Mouse (Mus musculus): Measurements from ENCODE around the gene Slc26a1.

Slc26a1 gene

GRCm38 (mm10) chr5:108675251-108675816 is at the start of gene Slc26a1:
Gene Slc26a1, minus strand, starts transcription at chr5:108675569.
- no peak for DNase-seq (ENCODE audit: low spot score)

- DNase-seq (ENCODE audit: low spot score), result no peak
These were observed 48.6 kb upstream of the Slc26a1 start for GRCm38 (mm10) chr5:108724006-108724405.

DNA sequence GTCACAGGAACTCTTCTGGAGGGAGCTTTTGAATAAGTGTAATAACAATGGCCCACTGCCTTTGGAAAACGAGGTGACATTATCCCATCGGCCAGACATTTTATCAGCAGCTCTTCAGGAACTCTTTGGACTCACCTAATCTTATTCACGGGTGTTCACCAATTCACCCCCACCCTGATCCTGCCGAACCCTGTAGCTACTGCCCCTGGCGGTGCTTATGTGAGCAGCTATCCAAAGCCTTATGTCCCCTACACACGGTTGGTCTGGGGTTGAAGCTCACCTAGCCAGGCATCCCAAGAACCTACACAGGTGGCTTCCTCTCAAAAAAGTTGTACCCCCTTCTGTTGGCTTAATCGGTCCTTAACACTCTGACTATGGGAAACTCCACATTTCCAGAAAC is 44.4 kb upstream of the Slc26a1 start:
- no peak for DNase-seq (ENCODE audit: low spot score)

DNA sequence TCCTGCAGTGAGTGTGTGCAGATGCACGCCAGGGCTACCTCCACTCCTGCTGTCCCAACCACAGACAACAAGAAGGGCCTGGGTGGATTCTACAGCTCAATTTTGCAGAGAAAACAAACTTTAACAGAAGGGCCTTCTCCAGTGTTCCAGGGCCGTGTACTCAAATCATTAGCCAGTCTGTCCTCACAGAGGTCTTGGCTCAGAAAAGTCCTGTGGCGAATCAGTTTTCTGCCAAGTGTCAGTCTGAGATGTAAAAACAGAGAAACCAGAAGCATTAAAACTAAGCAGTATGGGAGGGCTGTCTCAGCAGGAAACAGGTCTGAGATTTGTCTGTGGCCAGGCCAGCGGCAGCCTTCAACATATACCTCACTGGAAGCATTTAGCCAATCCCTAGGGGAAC is 42.7 kb upstream of the Slc26a1 start:
- DNase-seq (ENCODE audit: low spot score), result no peak

DNA sequence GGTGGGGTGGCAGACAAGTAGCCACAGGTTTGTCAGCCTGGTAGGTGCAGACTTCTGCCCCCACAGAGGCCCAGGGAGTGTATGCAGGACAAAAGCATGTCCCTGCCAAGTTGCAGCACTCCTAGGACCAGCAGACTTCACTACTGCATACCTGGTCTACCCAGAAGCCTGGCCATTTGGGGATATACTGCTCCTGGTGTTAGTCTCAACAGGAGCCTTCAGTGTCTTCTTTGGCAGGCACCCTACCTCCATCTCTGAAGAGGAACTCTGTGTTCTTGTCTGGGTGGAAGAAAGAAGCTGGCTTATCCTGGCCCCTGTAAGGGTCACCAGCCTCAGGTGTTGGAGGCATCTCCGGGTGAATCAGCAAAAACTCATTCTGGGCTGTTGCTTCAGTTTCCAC is 40.6 kb upstream of the Slc26a1 start:
- no peak for DNase-seq (ENCODE audit: low spot score)

- no peak for DNase-seq (ENCODE audit: low spot score)
These were observed 38.8 kb upstream of the Slc26a1 start for GRCm38 (mm10) chr5:108714149-108714548.

GRCm38 (mm10) chr5:108713691-108714090 is 38.3 kb upstream of the Slc26a1 start:
- no peak for DNase-seq (ENCODE audit: low spot score)

DNA sequence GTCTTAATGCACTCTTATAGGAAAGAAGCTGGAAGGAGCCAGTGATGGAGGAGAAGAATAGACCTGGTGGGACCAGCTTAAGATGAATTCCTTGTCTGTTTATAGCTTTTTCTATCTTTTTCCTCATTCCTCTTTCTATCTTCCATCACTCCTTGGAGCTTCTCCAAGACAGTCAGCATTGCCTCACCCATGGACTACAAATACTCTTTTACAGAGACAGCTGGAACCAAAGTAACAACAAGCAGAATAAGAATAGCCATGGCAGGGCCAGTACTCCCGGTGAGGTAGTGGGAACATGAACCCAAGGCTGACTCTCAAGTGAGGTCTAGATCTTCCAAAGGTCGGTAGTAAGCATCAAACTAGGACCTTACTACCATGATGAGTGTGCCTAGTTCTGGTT is 37.7 kb upstream of the Slc26a1 start:
- DNase-seq (ENCODE audit: low spot score), result no peak

DNA sequence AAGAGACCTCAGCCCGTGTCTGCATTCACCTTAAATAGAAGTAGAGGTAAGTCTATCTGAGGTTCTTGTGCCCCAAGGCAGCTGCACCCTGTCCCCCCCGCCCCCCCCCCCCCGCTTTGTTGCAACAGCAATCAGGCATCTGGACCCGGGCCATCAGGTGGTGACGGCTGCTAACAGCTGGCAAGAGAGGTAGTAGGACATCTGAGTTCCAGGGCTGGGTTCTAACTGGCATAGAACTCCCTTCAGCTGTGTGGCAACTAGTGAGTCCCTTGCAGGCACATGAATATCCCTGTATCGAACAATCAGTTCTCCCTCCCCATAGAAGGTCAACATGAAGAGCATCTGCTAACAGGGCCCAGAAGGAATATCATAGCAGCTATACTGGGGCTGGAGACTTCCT is 36.6 kb upstream of the Slc26a1 start:
- DNase-seq (ENCODE audit: low spot score), result no peak

- no peak for DNase-seq (ENCODE audit: low spot score)
These were observed 33.8 kb upstream of the Slc26a1 start for GRCm38 (mm10) chr5:108708981-108709731.

DNA sequence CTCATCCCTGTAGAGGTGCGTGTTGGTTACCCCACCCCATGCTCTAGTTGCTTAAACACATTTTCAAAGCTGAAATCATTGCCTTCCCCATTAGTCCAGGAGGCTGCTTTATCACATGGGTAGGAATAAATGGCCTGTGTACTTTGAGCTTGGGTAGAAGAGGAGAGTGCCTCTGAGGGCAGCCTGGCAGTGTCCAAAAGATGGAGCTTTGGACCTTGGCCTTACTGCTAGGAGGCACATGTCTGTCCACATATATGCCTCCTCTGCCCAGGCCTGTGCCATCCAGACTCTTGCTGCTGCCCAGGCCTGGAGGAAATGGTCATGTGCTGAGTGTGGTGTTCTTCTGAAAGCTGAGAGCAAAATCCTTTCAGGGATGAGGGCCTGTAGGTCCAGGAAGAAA is 33.0 kb upstream of the Slc26a1 start:
- DNase-seq (ENCODE audit: low spot score), result no peak

DNA sequence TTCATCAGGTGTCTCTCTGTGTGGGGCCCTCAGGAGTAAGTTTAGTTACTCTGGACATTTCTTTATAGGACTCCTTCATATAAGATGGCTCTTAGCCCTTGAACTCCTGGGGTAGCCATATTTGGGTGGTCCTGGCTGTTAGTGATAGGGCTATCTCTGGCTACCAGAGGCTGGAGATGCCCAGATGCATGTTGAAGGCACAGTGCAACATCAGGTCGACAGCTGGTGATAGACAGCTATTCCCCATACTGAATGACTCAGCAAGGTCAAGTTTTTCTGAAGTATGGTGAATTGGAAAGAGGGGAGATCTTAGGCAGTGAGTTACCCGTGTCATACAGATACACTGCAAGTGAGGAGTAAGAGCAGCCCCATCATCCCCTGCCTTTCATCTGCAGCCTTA is 32.4 kb upstream of the Slc26a1 start:
- DNase-seq (ENCODE audit: low spot score), result no peak

- DNase-seq (ENCODE audit: low spot score), result no peak
These were observed 28.6 kb upstream of the Slc26a1 start for GRCm38 (mm10) chr5:108703754-108704626.

DNA sequence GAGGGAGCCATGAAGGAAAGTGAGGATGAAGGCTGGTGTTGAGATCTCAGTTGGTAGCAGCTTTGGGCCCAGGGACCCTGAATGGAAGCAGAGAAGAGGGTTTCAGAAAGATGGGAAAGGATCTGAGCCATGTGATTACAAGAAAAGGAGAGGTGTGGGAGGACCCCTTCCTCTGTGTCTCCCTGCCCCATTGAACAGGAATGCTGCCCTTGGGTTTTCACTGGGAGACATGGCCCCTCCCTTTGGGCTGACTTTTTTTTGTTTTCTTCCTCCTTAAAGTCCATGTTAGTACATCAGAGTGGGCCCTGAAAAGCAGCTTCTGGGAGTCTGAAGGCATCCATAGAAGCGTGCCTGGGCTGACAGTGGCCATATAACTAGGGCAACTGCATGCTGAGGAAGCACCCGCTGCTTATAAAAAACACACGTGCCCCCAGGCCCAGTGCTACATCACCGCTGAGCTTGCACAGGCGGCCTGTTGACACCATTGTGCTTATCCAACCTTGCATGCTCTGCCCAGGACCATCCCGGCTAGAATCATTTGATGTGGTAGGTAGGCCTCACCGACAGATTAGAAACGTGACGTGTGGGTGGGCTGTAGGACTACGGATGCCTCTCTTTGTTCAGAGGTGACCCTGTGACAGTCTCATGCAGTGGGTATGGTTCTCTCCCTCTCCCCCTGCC is 26.1 kb upstream of the Slc26a1 start:
- no peak for DNase-seq (ENCODE audit: low spot score)

GRCm38 (mm10) chr5:108700346-108700745 is 25.0 kb upstream of the Slc26a1 start:
- no peak for DNase-seq (ENCODE audit: low spot score)

- no peak for DNase-seq (ENCODE audit: low spot score)
These were observed 22.0 kb upstream of the Slc26a1 start for GRCm38 (mm10) chr5:108697341-108697753.

GRCm38 (mm10) chr5:108696542-108696941 is 21.2 kb upstream of the Slc26a1 start:
- no peak for DNase-seq (ENCODE audit: low spot score)

DNA sequence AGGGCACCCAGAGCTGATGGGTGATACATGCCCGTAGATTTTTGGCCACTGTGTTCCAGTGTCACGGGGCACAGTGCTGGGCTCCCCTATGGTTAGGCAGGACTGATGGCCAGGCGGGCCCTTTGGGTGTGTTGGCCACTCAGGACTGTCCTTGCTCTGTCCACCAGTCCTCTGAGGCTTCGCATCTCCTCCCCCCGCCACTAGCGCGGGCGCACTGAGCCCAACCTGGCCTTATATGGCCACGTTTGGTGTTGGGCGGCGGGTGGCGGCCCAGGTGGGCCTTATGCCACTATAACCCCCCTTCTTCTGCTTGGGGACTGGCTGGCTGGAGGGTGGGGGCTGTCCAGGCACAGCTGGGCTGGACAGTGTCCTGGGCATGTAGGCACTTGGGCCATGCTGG is 20.5 kb upstream of the Slc26a1 start:
- DNase-seq (ENCODE audit: low spot score), result no peak

DNA sequence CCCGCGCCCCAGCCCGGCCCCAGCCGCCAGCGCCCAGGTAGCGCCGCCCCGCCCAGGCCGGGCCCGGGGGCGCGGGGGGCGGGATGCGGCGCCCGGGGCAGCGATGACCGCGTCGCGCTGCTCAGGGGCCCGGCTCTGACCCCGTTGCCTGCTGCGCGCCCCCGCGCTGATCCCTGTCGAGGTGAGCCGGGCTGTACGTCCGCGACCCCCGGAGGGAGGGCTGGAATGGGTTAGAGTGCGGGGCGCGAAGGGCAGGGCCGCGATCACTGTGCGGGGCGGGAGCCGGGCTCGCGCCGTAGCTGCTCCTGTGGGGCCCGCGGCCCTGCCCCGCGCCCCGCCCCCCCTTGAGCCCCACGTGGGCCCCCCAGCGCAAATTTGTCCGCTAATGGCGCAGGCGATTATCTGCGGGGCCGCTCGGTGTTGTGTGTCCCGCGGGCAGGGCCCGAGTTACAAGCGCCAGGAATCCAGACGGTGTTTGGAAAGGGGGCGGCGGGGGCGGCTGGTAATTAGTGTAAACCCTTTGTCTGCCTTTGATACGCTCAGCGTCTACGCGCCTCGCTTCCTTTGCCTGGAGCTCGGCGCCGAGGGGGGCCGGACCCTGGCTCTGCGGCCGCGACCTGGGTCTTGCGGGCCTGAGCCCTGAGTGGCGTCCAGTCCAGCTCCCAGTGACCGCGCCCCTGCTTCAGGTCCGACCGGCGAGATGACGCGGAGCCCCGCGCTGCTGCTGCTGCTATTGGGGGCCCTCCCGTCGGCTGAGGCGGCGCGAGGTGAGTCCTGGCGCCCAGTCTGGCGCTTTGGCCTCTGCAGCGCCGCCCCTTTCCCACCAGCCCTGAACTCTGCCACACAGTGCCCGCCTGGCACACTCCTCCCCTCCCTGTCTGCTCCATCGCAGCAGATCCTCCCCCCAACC is 19.2 kb upstream of the Slc26a1 start:
- no peak for DNase-seq (ENCODE audit: low spot score)

DNA sequence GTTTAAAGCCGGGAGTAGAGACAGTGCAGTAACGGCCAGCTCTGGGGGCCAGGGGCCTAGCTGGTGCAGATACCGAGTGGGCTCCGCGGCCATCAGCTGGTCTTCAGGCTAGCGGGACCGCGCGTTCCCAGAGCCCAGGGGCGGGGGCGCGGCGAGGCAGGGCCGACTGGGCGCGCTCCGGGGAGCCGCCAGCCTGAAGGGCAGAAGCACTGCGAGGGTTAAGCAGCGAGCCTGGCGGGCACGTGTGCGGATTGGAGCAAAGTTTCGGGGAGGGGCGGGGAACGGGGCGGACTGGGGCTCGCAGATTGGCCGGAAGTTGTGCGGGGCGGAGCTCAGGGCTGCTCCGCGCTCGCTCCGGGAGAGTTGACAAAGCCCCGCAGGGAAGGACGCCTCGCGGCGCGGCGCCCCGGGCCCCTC is 18.5 kb upstream of the Slc26a1 start:
- peak; percentile 77 for DNase-seq (ENCODE audit: low spot score)

DNA sequence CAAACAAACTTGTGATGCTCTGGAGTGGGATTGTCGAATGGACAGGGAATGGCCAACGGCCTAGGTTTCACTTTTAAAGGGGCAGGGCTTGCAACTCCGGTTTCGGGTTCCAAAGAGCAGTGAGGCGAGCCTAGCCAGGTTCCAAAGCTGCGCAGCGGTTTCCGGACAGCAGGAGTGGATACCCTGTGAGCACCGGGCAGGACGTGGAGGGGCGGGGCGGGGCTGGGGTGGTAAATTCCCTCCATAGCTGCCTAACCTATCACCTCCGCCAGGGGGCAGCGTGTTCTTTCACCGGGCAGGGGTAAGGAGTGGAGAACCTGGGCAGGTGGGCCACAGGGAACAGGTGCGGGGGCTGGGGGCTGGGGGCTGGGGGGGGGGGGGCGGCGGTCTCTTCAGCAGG is 16.9 kb upstream of the Slc26a1 start, which contains the start of gene Fgfrl1:
Gene Fgfrl1, plus strand, starts transcription at position 112 of the 400 bp plus-strand sequence.
- DNase-seq (ENCODE audit: low spot score), result peak; percentile 64
